Mouse (Mus musculus): Measurements from ENCODE around the gene Cdkn2aipnl. TPM values are rescaled to one million over a fixed set of nuclear protein-coding genes. Genes with fewer than 3 reads are reported as not detected.

The Cdkn2aipnl gene
- total RNA-seq, 2 experiments from 2014 or later, result 37.4 to 37.8 TPM

DNA sequence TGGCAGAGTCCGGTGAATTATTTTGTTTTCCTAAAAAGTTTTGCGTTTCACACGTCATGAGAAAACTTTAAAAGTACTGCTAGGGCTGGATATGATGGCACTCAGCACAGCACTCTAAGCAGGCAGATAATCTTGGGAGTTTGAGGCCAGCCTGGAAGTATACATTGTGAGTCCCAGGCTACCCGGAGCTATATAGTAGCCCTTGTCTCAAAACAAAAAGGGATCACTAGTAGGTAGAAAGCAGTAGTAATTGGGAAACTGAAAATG is 36.0 kb downstream of the Cdkn2aipnl start:
- no peak for DNase-seq (ENCODE audit: low spot score in 2 of 2)

DNA sequence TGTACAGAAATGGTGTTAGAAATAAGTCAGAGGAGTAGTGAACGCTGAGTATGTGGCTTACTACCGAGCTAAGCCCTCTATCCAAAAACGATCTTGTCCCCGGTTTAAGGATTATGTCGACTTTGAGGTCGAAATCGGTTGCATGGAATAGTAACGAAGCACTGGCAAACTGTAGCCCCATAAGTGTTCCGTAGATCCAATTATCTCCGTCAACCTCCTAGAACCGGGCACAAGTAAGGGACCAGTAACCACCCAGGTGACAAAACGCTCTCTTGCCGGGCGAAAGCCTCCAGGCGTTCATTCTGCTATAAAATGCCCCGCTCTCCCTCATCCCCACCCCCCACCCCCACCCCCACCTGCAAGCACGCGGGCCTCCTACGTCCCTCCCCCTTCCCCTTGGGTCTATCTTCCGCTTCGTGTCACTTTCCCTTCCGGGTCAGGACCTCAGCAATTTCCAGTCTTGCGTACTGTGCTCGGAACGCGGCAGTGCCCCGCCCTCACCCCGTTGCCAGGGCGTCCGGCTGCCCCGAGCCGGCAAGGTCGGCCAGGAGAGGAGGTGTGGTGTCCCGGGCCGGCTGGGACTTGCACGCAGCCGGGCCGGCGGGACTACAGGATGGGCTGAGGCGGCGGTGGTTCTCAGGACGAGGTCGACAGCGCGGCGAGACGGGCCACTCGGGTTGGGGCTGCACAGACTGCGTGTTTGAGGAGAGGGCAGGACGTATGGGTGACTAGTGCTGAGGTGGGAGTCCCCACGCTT is 36.5 kb downstream of the Cdkn2aipnl start, which contains the start of gene Cdkl3:
Cdkl3 (plus strand) TSS at position 450 of the 757 bp plus-strand sequence.
- peak; percentile 84 to 90 for DNase-seq (ENCODE audit: low spot score in 2 of 2)

DNA sequence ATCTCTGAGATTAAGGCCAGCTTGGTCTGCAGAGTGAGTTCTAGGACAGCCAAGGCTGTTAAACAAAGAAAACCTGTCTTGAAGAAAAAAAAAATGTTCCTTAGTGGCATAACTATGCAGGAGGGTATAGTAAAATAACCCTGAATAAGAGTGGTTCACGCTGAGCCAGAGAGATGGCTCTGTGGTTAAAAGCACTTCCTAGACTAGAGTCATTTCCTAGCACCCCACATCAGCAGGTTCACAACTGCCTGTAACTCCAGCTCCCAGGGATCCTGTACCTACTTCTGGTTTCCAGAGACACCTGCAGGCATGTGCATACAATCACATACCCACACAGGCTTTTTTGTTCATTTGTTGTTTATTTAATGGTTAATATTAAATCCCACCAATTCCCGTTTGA is 38.1 kb downstream of the Cdkn2aipnl start:
- no peak for DNase-seq (ENCODE audit: low spot score in 2 of 2)

DNA sequence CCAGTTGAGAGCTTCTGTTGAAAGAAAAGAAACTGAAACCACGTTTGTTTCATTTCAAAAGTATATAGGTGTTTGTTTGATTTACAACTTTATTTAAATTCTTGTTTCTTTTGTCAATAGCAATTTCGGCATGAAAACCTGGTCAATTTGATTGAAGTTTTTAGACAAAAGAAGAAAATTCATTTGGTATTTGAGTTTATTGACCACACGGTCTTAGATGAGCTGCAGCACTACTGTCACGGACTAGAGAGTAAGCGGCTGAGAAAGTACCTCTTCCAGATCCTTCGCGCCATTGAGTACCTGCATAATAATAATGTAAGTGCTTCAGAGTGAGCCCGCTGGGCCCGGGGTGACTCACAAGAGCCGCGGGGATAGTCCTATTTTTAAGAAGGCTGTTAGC is 43.5 kb downstream of the Cdkn2aipnl start:
- no peak for DNase-seq (ENCODE audit: low spot score in 2 of 2)

DNA sequence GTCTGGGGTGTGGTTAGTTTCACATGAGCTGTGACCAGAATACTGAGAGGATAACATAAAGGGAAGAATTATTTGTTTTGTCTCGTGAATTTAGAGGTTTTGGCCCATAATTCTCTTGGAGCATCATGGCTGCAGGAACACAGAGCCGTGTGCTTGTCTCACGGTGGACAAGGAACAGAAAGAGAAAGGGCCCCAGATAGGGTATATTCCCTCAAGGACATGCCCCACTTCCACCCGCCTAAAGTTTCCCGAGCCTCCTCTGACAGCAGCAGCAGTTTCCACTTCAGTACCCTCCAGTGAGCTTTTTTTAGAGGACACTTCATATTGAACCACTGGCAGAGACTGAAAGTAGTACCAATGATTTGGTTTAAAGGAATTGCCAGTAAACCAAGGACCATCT is 44.1 kb downstream of the Cdkn2aipnl start:
- no peak for DNase-seq (ENCODE audit: low spot score in 2 of 2)

DNA sequence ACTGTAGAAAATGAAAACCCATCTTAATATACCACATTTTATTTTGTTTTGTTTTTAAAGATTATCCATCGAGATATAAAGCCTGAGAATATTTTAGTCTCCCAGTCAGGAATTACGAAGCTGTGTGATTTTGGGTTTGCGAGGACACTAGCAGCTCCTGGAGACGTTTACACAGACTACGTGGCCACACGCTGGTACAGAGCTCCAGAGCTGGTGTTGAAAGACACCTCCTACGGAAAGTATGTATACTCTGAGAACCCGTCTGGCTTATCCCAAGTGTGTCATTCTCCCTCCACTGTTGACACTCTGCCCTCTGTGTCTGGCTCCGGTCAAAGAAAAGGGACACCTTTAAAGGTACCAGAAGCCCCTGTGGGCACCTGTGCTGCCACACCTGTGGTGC is 50.8 kb downstream of the Cdkn2aipnl start:
- DNase-seq (ENCODE audit: low spot score in 2 of 2), result no peak

Other genes starting within 250 kb of the Cdkn2aipnl start
- 10 to 100 TPM; 24.8 to 25.8 TPM for gene Sec24a, start 204.0 kb upstream of the Cdkn2aipnl start, total RNA-seq (2021)
- gene Sar1b, start 204.0 kb upstream of the Cdkn2aipnl start, total RNA-seq (2021), result 10 to 100 TPM; 75.5 to 82.7 TPM
- gene Jade2, start 110.0 kb upstream of the Cdkn2aipnl start, total RNA-seq (2021), result 1 to 10 TPM; 8.3 to 8.7 TPM
- 100 to 1,000 TPM; 153 to 159 TPM for gene Ube2b, start 33.1 kb downstream of the Cdkn2aipnl start, total RNA-seq (2021)
- gene Cdkl3, start 36.6 kb downstream of the Cdkn2aipnl start, total RNA-seq (2021), result 10 to 100 TPM; 18.8 to 23.4 TPM
- gene Ppp2ca, start 131.0 kb downstream of the Cdkn2aipnl start, total RNA-seq (2021), result 100 to 1,000 TPM; 139 to 140 TPM
- not detected for gene Olfr1373, start 177.9 kb downstream of the Cdkn2aipnl start, total RNA-seq (2021)
- gene Olfr1371, start 246.3 kb downstream of the Cdkn2aipnl start, total RNA-seq (2021), result not detected

All from layer of hippocampus, postnatal 10 days (tissue).